Mouse (Mus musculus) forebrain, embryonic 13.5 days (tissue): ENCODE results near the gene Anapc2. TPM values are rescaled to one million over a fixed set of nuclear protein-coding genes. Genes with fewer than 3 reads are reported as not detected.

Experiments used
- ATAC-seq: fragments of 200-750 bp; cut with Nextera tagmentation; 2 replicates; pipeline ENCODE4 v1.8.0; 2017
- H3K27ac ChIP-seq: fragments of 300-500 bp; sonication (generic); 2 replicates; pipeline ENCODE4 v1.5.1; 2015; ENCODE audit warnings: inconsistent platforms, mild to moderate bottlenecking, moderate library complexity
- H3K27me3 ChIP-seq: fragments of 300-500 bp; sonication (generic); 2 replicates; pipeline ENCODE4 v1.6.1; 2015; ENCODE audit warnings: mild to moderate bottlenecking, inconsistent platforms
- H3K36me3 ChIP-seq: fragments of 300-500 bp; sonication (generic); 2 replicates; pipeline ENCODE4 v1.6.1; 2015; ENCODE audit warnings: mild to moderate bottlenecking, inconsistent platforms; ENCODE audit not compliant: poor library complexity, severe bottlenecking
- H3K4me1 ChIP-seq: fragments of 300-500 bp; sonication (generic); 2 replicates; pipeline ENCODE4 v1.6.1; 2015; ENCODE audit warnings: inconsistent platforms
- H3K4me2 ChIP-seq: fragments of 300-500 bp; sonication (generic); 2 replicates; pipeline ENCODE4 v1.6.1; 2015; ENCODE audit warnings: inconsistent platforms, mild to moderate bottlenecking, moderate library complexity
- H3K4me3 ChIP-seq: fragments of 300-500 bp; sonication (generic); 2 replicates; pipeline ENCODE4 v1.5.1; 2015; ENCODE audit warnings: mild to moderate bottlenecking, inconsistent platforms
- H3K9ac ChIP-seq: fragments of 300-500 bp; sonication (generic); 2 replicates; pipeline ENCODE4 v1.6.1; 2015; ENCODE audit warnings: mild to moderate bottlenecking, inconsistent platforms
- H3K9me3 ChIP-seq: fragments of 300-500 bp; sonication (generic); replicated peaks from 2 replicates; pipeline ENCODE4 v1.6.1; 2016; ENCODE audit warnings: inconsistent platforms
- WGBS: fragments of 180-500 bp; shearing (Covaris S2); methylation state at CpG from one replicate; pipeline ENCODE4 v1.1.7; 2015; 5-methylcytosine and 5-hydroxymethylcytosine counted together
- polyA plus RNA-seq: library from polyadenylated mRNA; unstranded; fragments of >200 nt; fragmentation: Nextera tagmentation; extraction: Ambion mirVana; gene quantifications from 2 replicates; pipeline ENCODE4 v1.2.1, GENCODE M21; 2015

The Anapc2 gene
- polyA plus RNA-seq, 1 experiment from 2014 or later, result 126 TPM

DNA sequence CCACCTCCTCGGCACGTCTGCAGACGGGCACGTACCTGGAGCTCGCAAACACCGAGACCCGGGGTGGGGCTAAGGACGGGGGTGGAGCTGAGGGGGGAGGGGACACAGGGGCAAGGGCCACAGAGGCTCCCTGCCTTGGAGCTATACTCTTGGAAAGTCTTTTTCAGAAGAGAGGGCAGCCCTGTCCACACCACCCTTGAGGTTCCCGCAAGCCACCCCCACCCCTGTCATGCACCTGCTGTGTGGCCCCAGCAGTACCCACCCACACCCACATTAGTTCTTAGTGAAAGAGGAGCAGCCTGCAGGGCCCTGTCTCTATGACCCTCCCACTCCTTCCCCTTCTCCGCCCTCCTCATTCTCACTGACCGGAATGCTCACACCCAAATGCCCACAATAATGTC is 39.2 kb downstream of the Anapc2 start:
- 6% methylated on average over 11 of the region's 11 CpGs for WGBS
- Histone ChIP-seq H3K36me3 (no peaks in the 10 kb centered on the region), H3K4me2 (no peak overlapping the region), H3K4me3 (no peak overlapping the region), H3K4me1 (no peaks in the 10 kb centered on the region), H3K9me3 (no peaks in the 10 kb centered on the region), H3K27ac (no peak overlapping the region), H3K9ac (no peak overlapping the region), H3K27me3 (peaks cover 98% of the 10 kb centered on the region)
- no peak for ATAC-seq

DNA sequence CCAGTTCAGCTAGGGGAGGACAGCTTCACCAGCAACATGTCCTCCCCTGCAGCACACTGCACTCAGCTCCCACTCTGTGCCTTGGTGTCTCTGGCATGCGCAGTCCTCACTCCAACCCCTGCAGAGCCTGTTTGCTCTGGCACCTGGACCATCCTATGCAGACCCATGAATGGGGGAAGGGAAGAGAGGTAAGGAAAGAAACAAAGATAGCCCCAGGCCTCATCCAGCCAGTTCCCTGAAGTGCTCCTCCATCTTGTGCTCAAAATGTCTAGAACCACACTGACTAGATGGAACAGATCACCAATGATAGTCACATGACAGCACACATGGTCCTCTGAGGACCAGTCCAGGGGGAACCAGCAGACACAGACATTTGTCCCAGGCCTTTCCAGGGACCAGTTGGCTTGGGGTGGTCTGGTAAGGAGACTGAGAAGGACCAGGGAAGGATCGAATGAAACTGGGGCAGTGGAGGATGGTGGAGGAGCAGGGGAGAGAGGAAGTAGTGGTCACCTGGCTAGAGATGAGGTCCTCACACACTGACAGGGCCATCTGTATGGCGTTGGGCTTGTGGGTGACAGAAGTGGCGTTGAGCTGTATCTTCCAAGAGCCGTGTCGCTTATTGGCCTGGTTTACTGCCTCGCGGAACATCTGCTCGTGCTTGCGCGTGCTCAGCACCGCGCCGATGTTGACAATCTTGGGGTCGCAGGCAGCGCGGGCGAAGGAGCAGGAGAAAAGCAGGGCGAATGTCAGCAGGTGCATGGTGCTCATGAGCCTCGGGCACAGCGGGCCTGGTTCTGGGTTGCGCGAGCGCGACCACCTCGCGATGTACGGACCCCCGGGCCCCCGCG is 46.1 kb downstream of the Anapc2 start:
- Histone ChIP-seq H3K36me3 (no peaks in the 10 kb centered on the region), H3K9me3 (no peaks in the 10 kb centered on the region), H3K4me1 (peaks cover 3% of the 10 kb centered on the region; the same call in 1 of the 2 replicates), H3K9ac (peak overlapping the region; percentile 58), H3K4me2 (peak overlapping the region; percentile 60), H3K4me3 (peak overlapping the region; percentile 43), H3K27ac (no peak overlapping the region), H3K27me3 (peaks cover 89% of the 10 kb centered on the region)
- ATAC-seq, result peak; percentile 65
- WGBS, result 7% methylated on average over 31 of the region's 31 CpGs

DNA sequence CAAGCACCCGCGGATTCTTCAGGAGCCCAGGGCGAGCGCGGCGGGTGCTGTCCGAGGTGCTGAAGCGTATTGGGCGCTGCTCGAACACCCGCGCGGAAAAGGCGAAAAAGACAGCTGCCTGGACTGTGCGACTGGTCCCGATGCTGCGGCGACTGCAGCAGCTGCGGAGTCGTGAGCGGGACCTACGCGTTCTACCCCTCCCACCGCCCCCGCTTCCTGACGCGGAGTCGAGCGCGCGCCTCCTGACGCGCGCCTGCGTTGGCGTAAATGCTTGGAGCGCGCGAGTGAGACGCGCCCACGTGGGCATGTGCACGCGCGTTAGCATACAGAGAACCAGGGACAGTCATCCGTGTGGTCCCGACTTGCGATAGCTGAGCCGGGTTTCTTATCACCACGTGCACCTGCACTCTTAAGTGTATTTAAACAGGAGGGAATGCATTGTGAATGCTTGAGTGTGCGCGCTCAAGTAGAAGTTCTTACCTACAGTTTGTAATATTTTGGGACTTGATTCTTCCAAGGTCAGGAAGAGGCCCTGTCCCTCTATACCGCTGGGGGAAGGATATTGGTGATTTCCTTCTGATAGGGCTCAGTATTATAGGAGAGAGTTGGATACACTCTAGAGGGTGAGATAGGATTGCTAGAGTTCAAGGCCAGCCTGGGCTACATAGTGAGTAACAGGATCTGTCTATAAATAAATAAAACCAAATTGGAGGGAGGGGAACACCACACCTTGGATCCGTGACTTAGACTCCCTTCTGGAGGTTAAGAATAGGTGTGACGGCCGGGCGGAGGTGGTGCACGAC is 46.9 kb downstream of the Anapc2 start, which contains the start of gene Grin1:
TSS of gene Grin1 (minus strand) at position 217 of the 803 bp plus-strand sequence.
- Histone ChIP-seq H3K9me3 (no peaks in the 10 kb centered on the region), H3K27ac (no peak within 1 kb of the TSS), H3K4me3 (peak within 1 kb of the TSS; percentile 43), H3K27me3 (peaks cover 81% of the 10 kb centered on the region), H3K4me2 (peak within 1 kb of the TSS; percentile 60), H3K36me3 (no peaks in the 10 kb centered on the region), H3K9ac (peak within 1 kb of the TSS; percentile 58), H3K4me1 (peaks cover 3% of the 10 kb centered on the region; the same call in 1 of the 2 replicates)
- ATAC-seq, result peak; percentile 86
- WGBS, result 10% methylated on average over 58 of the region's 58 CpGs

DNA sequence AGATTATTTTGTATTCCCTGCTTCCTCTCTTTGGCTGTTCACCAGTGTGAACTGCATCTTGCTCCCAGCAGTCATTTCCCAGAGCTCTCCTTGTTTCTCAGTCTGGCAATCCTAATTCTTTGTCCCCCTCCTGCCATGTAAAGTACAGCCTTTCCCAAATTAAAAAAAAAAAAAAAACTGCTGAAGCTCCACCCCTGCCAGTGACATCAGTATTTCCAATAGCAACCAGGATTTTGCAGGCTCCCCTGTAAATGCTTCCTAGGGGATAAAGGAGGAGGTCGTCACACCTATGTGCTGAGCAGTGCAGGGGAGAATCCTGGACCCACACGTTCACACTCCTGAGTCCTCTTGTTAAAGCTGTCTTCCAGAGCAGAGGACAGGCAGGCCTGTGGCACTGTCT is 47.8 kb downstream of the Anapc2 start:
- Histone ChIP-seq H3K36me3 (no peaks in the 10 kb centered on the region), H3K4me1 (peaks cover 3% of the 10 kb centered on the region; the same call in 1 of the 2 replicates), H3K27me3 (peaks cover 75% of the 10 kb centered on the region), H3K9me3 (no peaks in the 10 kb centered on the region), H3K4me2 (no peak overlapping the region), H3K27ac (no peak overlapping the region), H3K4me3 (no peak overlapping the region), H3K9ac (no peak overlapping the region)
- no peak for ATAC-seq
- 44% methylated on average over 2 of the region's 2 CpGs for WGBS

DNA sequence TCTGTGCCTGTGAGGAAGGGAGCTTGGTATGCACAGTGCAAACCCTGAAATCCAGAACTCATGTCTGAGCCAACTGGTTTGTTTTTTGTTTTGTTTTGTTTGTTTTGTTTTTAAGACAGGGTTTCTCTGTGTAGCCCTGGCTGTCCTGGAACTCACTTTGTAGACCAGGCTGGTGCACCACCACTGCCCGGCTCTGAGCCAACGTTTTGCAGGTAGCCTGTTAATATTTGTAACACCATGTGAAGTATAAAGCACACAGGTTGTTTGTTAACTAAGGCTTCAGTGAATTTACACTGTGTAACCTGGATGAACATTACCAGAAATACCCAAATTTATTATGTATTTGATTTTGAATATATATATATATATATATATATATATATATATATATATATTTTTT is 53.8 kb downstream of the Anapc2 start:
- no peaks in the 10 kb centered on the region for H3K9me3 ChIP-seq
- ATAC-seq, result no peak
- no peaks in the 10 kb centered on the region for H3K36me3 ChIP-seq
- no peak overlapping the region for H3K27ac ChIP-seq
- H3K9ac ChIP-seq, result no peak overlapping the region
- no peak overlapping the region for H3K4me3 ChIP-seq
- peaks cover 17% of the 10 kb centered on the region for H3K27me3 ChIP-seq
- WGBS, result 75% methylated on average over 2 of the region's 2 CpGs
- H3K4me1 ChIP-seq, result peaks cover under 1% of the 10 kb centered on the region; the same call in 1 of the 2 replicates
- H3K4me2 ChIP-seq, result no peak overlapping the region

DNA sequence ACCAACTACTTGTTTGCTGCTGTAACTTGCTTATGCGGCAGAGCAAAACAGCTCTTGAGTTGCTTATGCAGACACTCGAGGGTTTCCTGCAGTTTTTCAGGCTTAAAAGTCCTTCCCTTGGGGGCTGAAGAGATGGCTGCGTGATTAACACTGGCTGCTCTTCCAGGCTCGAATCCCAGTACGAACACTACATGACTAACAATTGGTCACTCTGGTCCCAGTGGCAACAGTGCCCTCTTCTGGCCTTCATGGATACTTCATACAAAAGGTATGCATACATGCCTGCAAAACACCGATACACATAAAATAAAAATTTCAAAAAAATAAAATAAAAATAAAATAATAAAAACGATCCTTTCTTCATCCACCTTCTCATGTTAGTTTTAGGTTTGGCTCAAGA is 56.2 kb downstream of the Anapc2 start:
- Histone ChIP-seq H3K27me3 (0 out of 2 replicates have a peak, but pooled peaks cover 3% of the 10 kb centered on the region), H3K9me3 (no peaks in the 10 kb centered on the region), H3K36me3 (no peaks in the 10 kb centered on the region), H3K4me2 (no peak overlapping the region), H3K4me3 (no peak overlapping the region), H3K9ac (no peak overlapping the region), H3K4me1 (peaks cover 15% of the 10 kb centered on the region), H3K27ac (no peak overlapping the region)
- 33% methylated on average over 7 of the region's 7 CpGs for WGBS
- ATAC-seq, result no peak

DNA sequence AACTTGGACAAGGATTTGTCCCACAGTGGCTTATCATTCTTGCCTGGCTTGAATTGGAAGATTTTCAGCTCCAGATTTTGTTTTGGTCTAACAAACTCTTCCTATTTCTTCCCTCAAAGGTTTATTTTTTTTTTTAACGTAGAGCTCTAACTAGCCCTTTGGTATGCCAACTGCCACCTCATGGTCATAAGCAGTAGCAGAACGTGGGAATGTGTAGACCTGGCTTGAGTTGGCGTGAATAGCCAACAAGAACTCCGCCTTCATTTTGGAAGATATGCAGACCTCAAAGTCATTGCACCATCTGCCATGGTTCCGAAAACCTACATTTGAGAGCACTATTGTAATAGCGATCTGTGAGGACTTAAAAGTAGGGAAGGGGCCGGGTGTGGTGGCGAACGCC is 59.2 kb downstream of the Anapc2 start:
- H3K27ac ChIP-seq, result no peak overlapping the region
- WGBS, result 63% methylated on average over 9 of the region's 9 CpGs
- H3K9ac ChIP-seq, result peak overlapping the region; percentile 92
- H3K27me3 ChIP-seq, result no peaks in the 10 kb centered on the region
- peak overlapping the region; percentile 90 for H3K4me3 ChIP-seq
- ATAC-seq, result no peak
- H3K4me1 ChIP-seq, result peaks cover 21% of the 10 kb centered on the region
- no peaks in the 10 kb centered on the region for H3K9me3 ChIP-seq
- H3K36me3 ChIP-seq, result peaks cover 27% of the 10 kb centered on the region
- peak overlapping the region; percentile 97 for H3K4me2 ChIP-seq

DNA sequence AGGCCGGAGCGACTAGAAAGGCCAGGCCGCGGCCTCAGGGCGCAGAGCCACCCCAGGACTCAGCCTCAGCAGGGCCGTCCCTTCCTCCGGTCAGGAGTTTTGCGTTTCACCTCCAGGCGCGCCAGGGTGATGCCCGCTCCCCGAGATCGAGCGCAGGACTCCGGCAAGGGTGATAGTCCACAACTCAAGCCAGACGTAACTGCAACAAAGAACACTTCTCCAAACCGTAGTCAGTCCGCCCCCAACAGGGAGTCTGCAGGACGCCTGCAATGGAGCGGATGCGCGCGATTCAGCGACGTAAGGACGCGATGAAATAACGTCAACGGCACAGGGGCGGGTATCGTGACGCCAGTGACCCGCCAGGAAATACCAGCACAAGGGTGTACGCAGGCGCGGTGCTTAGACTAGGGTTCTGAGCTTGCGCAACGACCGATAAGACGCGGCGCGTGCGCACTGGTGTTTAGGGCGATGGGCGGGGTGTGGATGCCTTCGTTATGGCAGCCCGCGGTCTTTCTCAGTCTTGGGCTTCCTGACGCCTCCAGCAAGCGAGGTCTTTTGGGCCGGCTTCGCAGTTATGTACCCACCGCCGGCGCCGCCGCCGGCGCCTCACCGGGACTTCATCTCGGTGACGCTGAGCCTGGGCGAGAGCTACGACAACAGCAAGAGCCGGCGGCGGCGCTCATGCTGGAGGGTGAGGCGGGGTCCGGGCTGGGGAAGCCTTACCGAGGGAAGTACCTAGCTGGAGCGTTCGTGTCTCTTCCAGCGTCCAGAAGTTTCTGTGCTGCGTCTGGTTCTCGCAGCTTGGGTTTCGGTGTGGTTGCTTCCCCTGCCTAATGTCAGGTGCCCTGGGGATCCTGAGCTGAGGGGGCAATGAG is 60.2 kb downstream of the Anapc2 start, which contains the start of gene Man1b1:
TSS of gene Man1b1 (plus strand) at position 53 of the 875 bp plus-strand sequence.
- peaks cover 21% of the 10 kb centered on the region for H3K4me1 ChIP-seq
- H3K4me2 ChIP-seq, result peak within 1 kb of the TSS; percentile 97
- peak within 1 kb of the TSS; percentile 90 for H3K4me3 ChIP-seq
- H3K27ac ChIP-seq, result peak within 1 kb of the TSS; percentile 83
- peak; percentile 98 for ATAC-seq
- no peaks in the 10 kb centered on the region for H3K9me3 ChIP-seq
- WGBS, result under 1% methylated on average over 78 of the region's 78 CpGs
- peak within 1 kb of the TSS; percentile 92 for H3K9ac ChIP-seq
- peaks cover 37% of the 10 kb centered on the region for H3K36me3 ChIP-seq
- H3K27me3 ChIP-seq, result no peaks in the 10 kb centered on the region

DNA sequence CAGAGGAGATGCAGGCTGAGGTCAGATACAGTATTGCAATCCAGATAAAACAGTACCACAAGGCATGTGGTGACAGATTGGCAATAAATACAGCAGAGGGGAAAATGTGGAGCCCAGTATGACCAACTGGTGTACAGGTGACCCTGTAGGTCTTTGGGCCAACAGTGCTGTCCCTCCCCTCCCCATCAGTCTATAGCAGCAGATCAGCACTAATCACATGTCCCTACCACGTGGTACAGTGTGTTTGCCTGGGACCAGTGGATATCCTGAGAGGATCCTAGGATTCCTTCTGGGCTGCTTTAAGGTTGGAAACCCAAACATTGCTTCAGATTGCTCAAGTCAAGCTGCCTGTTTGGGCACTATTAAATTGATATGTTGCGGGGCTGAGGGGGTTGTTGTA is 61.3 kb downstream of the Anapc2 start:
- H3K36me3 ChIP-seq, result peaks cover 48% of the 10 kb centered on the region

More for the DNA sequence above, 61.3 kb downstream of the Anapc2 start:
- WGBS, result 70% methylated on average over 2 of the region's 2 CpGs
- no peak for ATAC-seq
- Histone ChIP-seq H3K9me3 (no peaks in the 10 kb centered on the region), H3K27me3 (no peaks in the 10 kb centered on the region), H3K27ac (no peak overlapping the region), H3K4me3 (peak overlapping the region; percentile 90), H3K4me1 (peaks cover 21% of the 10 kb centered on the region), H3K9ac (peak overlapping the region; percentile 92), H3K4me2 (peak overlapping the region; percentile 97)
